Mouse (Mus musculus) stomach, embryonic 15.5 days (tissue): ENCODE measurements around the gene Slc22a8. TPM values are rescaled to one million over a fixed set of nuclear protein-coding genes. Genes with fewer than 3 reads are reported as not detected.

ENCODE experiments used
- ATAC-seq: fragments of 200-750 bp; cut with Nextera tagmentation; 2 replicates; pipeline ENCODE4 v1.8.0; 2017; ENCODE audit warnings: low read depth, moderate number of reproducible peaks, moderate TSS enrichment; ENCODE audit not compliant: insufficient read depth, low FRiP score
- H3K27ac ChIP-seq: fragments of 300-500 bp; sonication (generic); 2 replicates; pipeline ENCODE4 v1.5.1; 2015; ENCODE audit warnings: mild to moderate bottlenecking, inconsistent platforms
- H3K27me3 ChIP-seq: fragments of 300-500 bp; sonication (generic); replicated peaks from 2 replicates; pipeline ENCODE4 v1.6.1; 2015; ENCODE audit warnings: inconsistent platforms
- H3K36me3 ChIP-seq: fragments of 300-500 bp; sonication (generic); 2 replicates; pipeline ENCODE4 v1.6.1; 2015; ENCODE audit warnings: inconsistent platforms
- H3K4me1 ChIP-seq: fragments of 300-500 bp; sonication (generic); 2 replicates; pipeline ENCODE4 v1.6.1; 2015; ENCODE audit warnings: inconsistent platforms
- H3K4me2 ChIP-seq: fragments of 300-500 bp; sonication (generic); 2 replicates; pipeline ENCODE4 v1.6.1; 2015; ENCODE audit warnings: mild to moderate bottlenecking, inconsistent platforms
- H3K4me3 ChIP-seq: fragments of 300-500 bp; sonication (generic); replicated peaks from 2 replicates; pipeline ENCODE4 v1.5.1; 2015; ENCODE audit warnings: inconsistent platforms
- H3K9ac ChIP-seq: fragments of 300-500 bp; sonication (generic); 2 replicates; pipeline ENCODE4 v1.6.1; 2015; ENCODE audit warnings: inconsistent platforms
- H3K9me3 ChIP-seq: fragments of 300-500 bp; sonication (generic); 2 replicates; pipeline ENCODE4 v1.6.1; 2016; ENCODE audit warnings: inconsistent platforms
- WGBS: fragments of 180-500 bp; shearing (Covaris S2); methylation state at CpG from one replicate; pipeline ENCODE4 v1.1.7; 2015; 5-methylcytosine and 5-hydroxymethylcytosine counted together
- polyA plus RNA-seq: library from polyadenylated mRNA; unstranded; fragments of >200 nt; fragmentation: Nextera tagmentation; extraction: Ambion mirVana; gene quantifications from 2 replicates; pipeline ENCODE4 v1.2.1, GENCODE M21; 2015

Slc22a8 gene
- polyA plus RNA-seq, 1 experiment from 2014 or later: 0.12 TPM

DNA sequence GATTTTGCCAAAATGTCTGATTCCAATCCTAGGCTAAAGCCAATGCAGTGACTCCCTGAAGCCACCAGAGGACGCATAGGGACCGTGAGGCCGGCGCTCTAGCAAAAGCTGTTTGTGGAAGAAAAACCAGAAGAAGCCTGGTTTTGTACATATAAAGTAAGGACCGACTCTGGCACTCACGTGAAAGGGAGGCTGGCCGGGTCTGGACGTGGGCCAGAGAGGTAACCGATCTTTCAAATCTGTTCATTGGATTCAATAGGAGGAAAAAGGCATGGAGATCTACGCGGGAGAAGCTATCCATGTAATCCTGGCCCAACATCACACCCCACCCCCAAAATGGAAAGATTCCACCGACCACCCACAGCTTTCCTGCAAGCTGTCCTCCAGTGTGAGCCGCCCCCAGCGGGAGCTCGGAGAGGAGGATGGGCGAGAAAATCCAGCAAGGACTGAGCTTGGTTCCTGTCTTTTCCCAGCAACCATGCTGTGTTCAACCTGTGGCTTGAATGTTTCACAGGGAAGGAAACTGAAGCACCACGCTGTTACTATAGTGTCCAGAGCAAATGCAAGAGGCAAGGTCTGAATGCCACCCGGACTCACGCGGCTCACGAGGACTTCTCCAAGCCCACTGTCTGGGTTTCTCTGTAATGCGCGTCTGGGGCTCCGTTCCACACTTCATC, 12.6 kb upstream of the Slc22a8 start:
- Histone ChIP-seq H3K9ac (peak overlapping the region; percentile 37; the same call in 1 of the 2 replicates), H3K27ac (peak overlapping the region; percentile 64), H3K4me2 (peak overlapping the region; percentile 62), H3K4me1 (no peaks in the 10 kb centered on the region), H3K27me3 (no peaks in the 10 kb centered on the region), H3K9me3 (no peaks in the 10 kb centered on the region), H3K36me3 (no peaks in the 10 kb centered on the region), H3K4me3 (peak overlapping the region; percentile 41)
- ATAC-seq: peak; percentile 75; the same call in 1 of the 2 replicates
- WGBS: 6% methylated on average over 24 of the region's 24 CpGs

DNA sequence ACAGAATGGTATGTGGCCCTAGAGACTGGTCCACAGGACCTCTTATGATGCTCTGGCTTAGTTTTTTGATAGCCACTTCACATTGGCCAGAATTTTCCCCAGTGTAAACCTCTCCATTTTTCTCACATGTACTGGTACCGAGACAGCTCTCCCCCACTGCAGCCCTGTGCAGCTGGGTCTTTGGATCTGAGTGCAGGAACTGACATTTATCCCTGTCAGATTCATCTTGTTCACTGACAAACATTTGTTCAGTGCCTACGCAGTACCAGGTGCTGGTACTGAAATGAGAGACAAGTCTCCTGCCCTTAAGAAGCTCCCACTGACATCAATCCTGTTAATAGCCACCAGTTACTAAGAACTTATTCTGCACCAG, 12.1 kb upstream of the Slc22a8 start:
- H3K4me3 ChIP-seq: peak overlapping the region; percentile 41
- no peaks in the 10 kb centered on the region for H3K9me3 ChIP-seq
- WGBS: 35% methylated on average over 2 of the region's 2 CpGs
- H3K4me1 ChIP-seq: no peaks in the 10 kb centered on the region
- H3K27ac ChIP-seq: peak overlapping the region; percentile 64
- ATAC-seq: 0 out of 2 replicates have a peak, but pooled peaks have one; percentile 27
- peak overlapping the region; percentile 62 for H3K4me2 ChIP-seq
- 0 out of 2 replicates have a peak overlapping the region, but pooled peaks have one; percentile 37 for H3K9ac ChIP-seq
- H3K27me3 ChIP-seq: no peaks in the 10 kb centered on the region
- no peaks in the 10 kb centered on the region for H3K36me3 ChIP-seq

GRCm38 (mm10) chr19:8585298-8585697, 5.8 kb upstream of the Slc22a8 start:
- Histone ChIP-seq H3K27me3 (no peaks in the 10 kb centered on the region), H3K9ac (no peak overlapping the region), H3K4me2 (no peak overlapping the region), H3K36me3 (no peaks in the 10 kb centered on the region), H3K27ac (no peak overlapping the region), H3K9me3 (no peaks in the 10 kb centered on the region), H3K4me1 (no peaks in the 10 kb centered on the region), H3K4me3 (no peak overlapping the region)
- WGBS: 56% methylated on average over 3 of the region's 3 CpGs
- no peak for ATAC-seq

DNA sequence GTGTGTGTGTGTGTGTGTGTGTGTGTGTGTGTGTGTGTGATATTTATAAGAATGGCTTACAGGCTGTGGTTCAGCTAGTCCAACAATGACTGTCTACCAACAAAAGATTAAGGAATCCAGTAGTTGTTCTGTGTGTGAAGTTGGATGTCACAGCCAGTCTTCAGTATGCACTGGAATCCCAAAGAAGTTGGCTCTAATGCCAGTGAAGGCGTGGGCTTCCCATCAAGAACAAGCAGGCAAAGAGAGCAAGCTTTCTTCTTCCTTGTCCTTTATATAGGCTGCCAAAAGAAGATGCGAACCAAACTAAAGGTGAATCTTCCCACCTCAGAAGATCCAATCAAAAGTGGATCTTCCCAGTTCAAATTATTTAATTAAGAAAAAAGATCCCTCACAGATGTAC, 5.2 kb upstream of the Slc22a8 start:
- WGBS: 84% methylated on average over 2 of the region's 2 CpGs
- H3K4me1 ChIP-seq: no peaks in the 10 kb centered on the region
- H3K9ac ChIP-seq: no peak overlapping the region
- no peaks in the 10 kb centered on the region for H3K9me3 ChIP-seq
- ATAC-seq: no peak
- H3K4me2 ChIP-seq: no peak overlapping the region
- no peaks in the 10 kb centered on the region for H3K27me3 ChIP-seq
- no peak overlapping the region for H3K27ac ChIP-seq
- no peak overlapping the region for H3K4me3 ChIP-seq
- no peaks in the 10 kb centered on the region for H3K36me3 ChIP-seq

DNA sequence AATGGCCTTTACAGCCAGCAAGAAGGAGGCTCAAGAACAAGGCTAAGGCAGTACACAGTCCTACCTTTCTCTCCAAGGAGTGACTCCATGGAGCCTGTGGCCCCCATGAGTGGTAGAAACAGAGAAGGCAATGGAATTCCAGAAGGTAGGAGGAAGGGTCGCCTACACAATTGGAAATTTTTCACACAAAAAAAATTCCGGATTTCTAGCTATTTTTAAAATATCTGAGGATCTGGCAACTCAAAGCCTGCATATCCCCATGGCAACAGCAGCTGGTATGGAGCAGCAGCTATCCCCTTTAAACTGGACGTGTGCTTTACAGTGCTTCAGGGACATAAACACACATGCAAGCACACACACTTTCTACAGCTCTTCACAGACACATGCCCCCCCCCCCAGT, 4.7 kb upstream of the Slc22a8 start:
- ATAC-seq: no peak

DNA sequence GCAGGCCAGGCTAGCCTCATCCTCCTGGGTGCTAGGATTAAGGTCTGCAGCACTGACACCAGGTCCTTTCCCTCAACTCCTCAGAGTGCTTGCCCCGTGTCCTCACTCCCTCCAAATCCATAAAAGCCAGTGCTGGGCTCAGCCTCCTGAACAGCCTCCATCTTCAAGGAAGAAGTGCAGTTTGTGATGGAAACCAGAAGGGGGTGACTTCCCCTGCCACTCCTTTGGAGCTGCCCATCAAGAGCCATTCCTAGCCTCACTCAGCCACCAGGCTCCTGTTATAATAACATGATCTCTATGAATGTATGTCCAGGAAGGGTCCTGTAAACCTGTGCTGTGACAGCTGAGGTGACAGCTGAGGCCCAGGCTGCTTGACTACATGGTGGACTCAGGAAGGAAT, 3.7 kb upstream of the Slc22a8 start:
- H3K9me3 ChIP-seq: no peaks in the 10 kb centered on the region
- no peak overlapping the region for H3K4me2 ChIP-seq
- no peaks in the 10 kb centered on the region for H3K36me3 ChIP-seq
- no peaks in the 10 kb centered on the region for H3K27me3 ChIP-seq
- no peak for ATAC-seq
- no peak overlapping the region for H3K9ac ChIP-seq
- no peak overlapping the region for H3K27ac ChIP-seq
- no peaks in the 10 kb centered on the region for H3K4me1 ChIP-seq
- 57% methylated on average over 1 of the region's 1 CpGs for WGBS
- H3K4me3 ChIP-seq: no peak overlapping the region

More for the DNA sequence above, 4.7 kb upstream of the Slc22a8 start:
- WGBS: 46% methylated on average over 3 of the region's 3 CpGs
- no peak overlapping the region for H3K9ac ChIP-seq
- H3K27me3 ChIP-seq: no peaks in the 10 kb centered on the region
- no peak overlapping the region for H3K4me2 ChIP-seq
- no peaks in the 10 kb centered on the region for H3K4me1 ChIP-seq
- no peak overlapping the region for H3K27ac ChIP-seq
- no peaks in the 10 kb centered on the region for H3K9me3 ChIP-seq
- no peak overlapping the region for H3K4me3 ChIP-seq
- H3K36me3 ChIP-seq: no peaks in the 10 kb centered on the region

- Histone ChIP-seq H3K27ac (no peak overlapping the region), H3K4me3 (no peak overlapping the region), H3K36me3 (no peaks in the 10 kb centered on the region), H3K9me3 (no peaks in the 10 kb centered on the region), H3K27me3 (no peaks in the 10 kb centered on the region), H3K9ac (no peak overlapping the region), H3K4me1 (peaks cover 3% of the 10 kb centered on the region; the same call in 1 of the 2 replicates), H3K4me2 (no peak overlapping the region)
- no peak for ATAC-seq
- WGBS: 49% methylated on average over 2 of the region's 2 CpGs
Measured at GRCm38 (mm10) chr19:8592155-8592554, 1.1 kb downstream of the Slc22a8 start.

- H3K27ac ChIP-seq: no peak overlapping the region
- no peak for ATAC-seq
Measured at GRCm38 (mm10) chr19:8592873-8593408, 1.9 kb downstream of the Slc22a8 start.

GRCm38 (mm10) chr19:8593833-8594232, 2.8 kb downstream of the Slc22a8 start:
- no peaks in the 10 kb centered on the region for H3K9me3 ChIP-seq
- H3K4me1 ChIP-seq: peaks cover 3% of the 10 kb centered on the region; the same call in 1 of the 2 replicates
- no peaks in the 10 kb centered on the region for H3K36me3 ChIP-seq
- ATAC-seq: no peak
- H3K27ac ChIP-seq: no peak overlapping the region
- WGBS: 85% methylated on average over 11 of the region's 11 CpGs
- no peak overlapping the region for H3K4me3 ChIP-seq
- H3K4me2 ChIP-seq: no peak overlapping the region
- no peak overlapping the region for H3K9ac ChIP-seq
- H3K27me3 ChIP-seq: no peaks in the 10 kb centered on the region

More at GRCm38 (mm10) chr19:8592873-8593408, 1.9 kb downstream of the Slc22a8 start:
- H3K36me3 ChIP-seq: no peaks in the 10 kb centered on the region
- 55% methylated on average over 6 of the region's 6 CpGs for WGBS
- H3K9ac ChIP-seq: no peak overlapping the region
- H3K9me3 ChIP-seq: no peaks in the 10 kb centered on the region
- no peak overlapping the region for H3K4me2 ChIP-seq
- H3K27me3 ChIP-seq: no peaks in the 10 kb centered on the region
- no peak overlapping the region for H3K4me3 ChIP-seq
- H3K4me1 ChIP-seq: peaks cover 3% of the 10 kb centered on the region; the same call in 1 of the 2 replicates

DNA sequence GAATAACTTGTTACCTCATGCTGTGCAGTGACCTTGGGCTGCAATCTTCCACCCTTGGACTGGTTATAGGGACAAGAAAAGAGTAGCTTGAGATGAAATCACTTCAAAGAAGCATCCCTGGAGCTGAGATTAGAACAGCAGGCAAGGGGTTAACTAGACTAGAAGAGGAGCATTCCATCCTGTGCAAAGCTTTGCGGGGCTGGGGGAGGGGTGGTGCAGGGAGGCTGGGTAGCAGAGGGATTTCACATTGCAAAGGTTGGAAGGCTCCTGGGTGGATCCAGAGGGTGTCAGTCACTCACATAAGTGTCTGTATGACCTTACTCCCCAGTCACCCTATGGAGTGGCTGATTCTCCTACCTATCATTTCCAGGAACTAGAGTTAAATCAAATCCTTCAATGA, 3.5 kb downstream of the Slc22a8 start:
- Histone ChIP-seq H3K36me3 (no peaks in the 10 kb centered on the region), H3K27me3 (no peaks in the 10 kb centered on the region), H3K27ac (no peak overlapping the region), H3K4me1 (peaks cover 3% of the 10 kb centered on the region; the same call in 1 of the 2 replicates), H3K4me3 (no peak overlapping the region), H3K9me3 (no peaks in the 10 kb centered on the region), H3K4me2 (no peak overlapping the region), H3K9ac (no peak overlapping the region)
- WGBS: 0% methylated on average over 1 of the region's 1 CpGs
- no peak for ATAC-seq

- no peak overlapping the region for H3K4me2 ChIP-seq
- H3K9ac ChIP-seq: no peak overlapping the region
- no peaks in the 10 kb centered on the region for H3K9me3 ChIP-seq
- no peak overlapping the region for H3K4me3 ChIP-seq
- no peak overlapping the region for H3K27ac ChIP-seq
- H3K4me1 ChIP-seq: peaks cover 3% of the 10 kb centered on the region; the same call in 1 of the 2 replicates
- H3K36me3 ChIP-seq: no peaks in the 10 kb centered on the region
- WGBS: 63% methylated on average over 4 of the region's 4 CpGs
- no peaks in the 10 kb centered on the region for H3K27me3 ChIP-seq
- 0 out of 2 replicates have a peak, but pooled peaks have one; percentile 28 for ATAC-seq
Measured at GRCm38 (mm10) chr19:8597269-8597668, 6.2 kb downstream of the Slc22a8 start.

- no peaks in the 10 kb centered on the region for H3K27me3 ChIP-seq
- no peak for ATAC-seq
- H3K4me3 ChIP-seq: no peak overlapping the region
- H3K36me3 ChIP-seq: no peaks in the 10 kb centered on the region
- no peak overlapping the region for H3K4me2 ChIP-seq
- H3K27ac ChIP-seq: no peak overlapping the region
- peaks cover 3% of the 10 kb centered on the region; the same call in 1 of the 2 replicates for H3K4me1 ChIP-seq
- no peaks in the 10 kb centered on the region for H3K9me3 ChIP-seq
- H3K9ac ChIP-seq: no peak overlapping the region
- WGBS: 71% methylated on average over 2 of the region's 2 CpGs
Measured at GRCm38 (mm10) chr19:8599229-8599628, 8.2 kb downstream of the Slc22a8 start.
